Comparison of ENCODE assay signal across 26 mouse cellular contexts in genomic region chr9:47127756-47128424, GRCm38 (mm10).
DNase-seq lines count a peak whose midpoint lies in the region; ATAC-seq lines count a peak whose summit lies in the region.
"Had no signal": no experiment of that assay in that cellular context is flagged by ENCODE, and none has a peak within 500 bp of the region (broad histone marks: within the 10 kb centered on the region; RNA-seq: fewer than 3 reads in every experiment).

No protein-coding gene starts in this region.

- no peaks in the 10 kb centered on the region for H3K27me3 ChIP-seq in kidney, embryonic 16.5 days (ENCODE audit: insufficient read depth, low read length)
- H3K27me3 ChIP-seq: embryonic facial prominence, embryonic 12.5 days; forebrain, embryonic 15.5 days; midbrain, embryonic 13.5 days; neural tube, embryonic 13.5 days had no signal

- H3K9ac ChIP-seq in kidney, embryonic 16.5 days (replicated peaks; ENCODE audit: low read length) = no peak overlapping the region
- H3K9ac ChIP-seq: embryonic facial prominence, embryonic 12.5 days; forebrain, embryonic 15.5 days; limb, embryonic 12.5 days; midbrain, embryonic 13.5 days; neural tube, embryonic 13.5 days had no signal

- WGBS in kidney, embryonic 16.5 days = 84% methylated on average over 11 of the region's 11 CpGs

- no peak overlapping the region for H3K4me3 ChIP-seq in kidney, embryonic 16.5 days (ENCODE audit: low read length)
- H3K4me3 ChIP-seq: embryonic facial prominence, embryonic 12.5 days; forebrain, embryonic 15.5 days; layer of hippocampus, adult 2 months; limb, embryonic 12.5 days; midbrain, embryonic 13.5 days; myocyte; neural tube, embryonic 13.5 days had no signal

- H3K36me3 ChIP-seq in kidney, embryonic 16.5 days (ENCODE audit: insufficient read depth, low read length) = no peaks in the 10 kb centered on the region
- H3K36me3 ChIP-seq: embryonic facial prominence, embryonic 12.5 days; forebrain, embryonic 15.5 days; limb, embryonic 12.5 days; midbrain, embryonic 13.5 days; neural tube, embryonic 13.5 days had no signal

- H3K4me1 ChIP-seq in kidney, embryonic 16.5 days (ENCODE audit: insufficient read depth, low read length) = no peaks in the 10 kb centered on the region
- H3K4me1 ChIP-seq: embryonic facial prominence, embryonic 12.5 days; limb, embryonic 12.5 days; midbrain, embryonic 13.5 days; neural tube, embryonic 13.5 days had no signal

- no peak overlapping the region for H3K4me2 ChIP-seq in kidney, embryonic 16.5 days (replicated peaks; ENCODE audit: low read depth, low read length)
- H3K4me2 ChIP-seq: embryonic facial prominence, embryonic 12.5 days; forebrain, embryonic 15.5 days; heart, embryonic 11.5 days; limb, embryonic 12.5 days; liver, embryonic 11.5 days; midbrain, embryonic 13.5 days; neural tube, embryonic 13.5 days had no signal

- ATAC-seq in kidney, embryonic 16.5 days (ENCODE audit: low FRiP score, low TSS enrichment) = no peak
- ATAC-seq: forebrain, embryonic 15.5 days; hindbrain, embryonic 16.5 days; intestine, postnatal 0 days; midbrain, embryonic 13.5 days had no signal

- DNase-seq in cerebellum, postnatal 10 days = peak; percentile 62 to 73
- DNase-seq in cerebellum, adult 9-10 months = no peak
- peak; percentile 23 for DNase-seq in kidney, postnatal 14 days
- DNase-seq in ovary, postnatal 36 days (ENCODE audit: low spot score) = peak; percentile 8
- no peak for DNase-seq in ovary, postnatal 10 days (ENCODE audit: low spot score)
- peak; percentile 70 for DNase-seq in gonadal fat pad, adult 2 months (ENCODE audit: low read depth)
- DNase-seq: adrenal gland, postnatal 14 days; cerebellum, adult 9-11 months; gastrocnemius, postnatal 10 days; heart, adult 11 months; lung, adult 18-20 months; right cerebral cortex, postnatal 14 days; thymus, postnatal 14 days had no signal

- H3K27ac ChIP-seq in kidney, embryonic 16.5 days (ENCODE audit: low read length) = no peak overlapping the region
- H3K27ac ChIP-seq: embryonic facial prominence, embryonic 12.5 days; forebrain, embryonic 15.5 days; kidney, postnatal 0 days; layer of hippocampus, adult 2 months; limb, embryonic 12.5 days; midbrain, embryonic 13.5 days; neural tube, embryonic 13.5 days had no signal

- H3K9me3 ChIP-seq in kidney, embryonic 16.5 days (ENCODE audit: low read length) = no peaks in the 10 kb centered on the region
- H3K9me3 ChIP-seq: embryonic facial prominence, embryonic 12.5 days; forebrain, embryonic 15.5 days; limb, embryonic 12.5 days; midbrain, embryonic 13.5 days; neural tube, embryonic 13.5 days had no signal

Comparison
In these comparisons a context has a peak if more than half of its experiments do, and no peak if none do; other contexts are left out.
1. DNase-seq: peak in cerebellum, postnatal 10 days (2 of 2), kidney, postnatal 14 days (single experiment), ovary, postnatal 36 days (single experiment) and gonadal fat pad, adult 2 months (single experiment); none in cerebellum, adult 9-10 months (single experiment) and ovary, postnatal 10 days (single experiment).